Mouse (Mus musculus) gastrocnemius, adult 2 months (tissue): ENCODE measurements around the gene Rab7. TPM values are rescaled to one million over a fixed set of nuclear protein-coding genes. Genes with fewer than 3 reads are reported as not detected.
"Not testable (repeated sequence)": the region's sequence is repeated elsewhere in the genome, so short reads cannot be mapped to it uniquely, and the experiment has no call there.

Experiments used
- DNase-seq: peaks from one replicate; pipeline ENCODE4 v3.0.0; 2022
- H3K27ac ChIP-seq: fragments of 200-600 bp; 2 replicates; pipeline ENCODE4 v1.8.1; 2022; ENCODE audit warnings: mild to moderate bottlenecking
- H3K4me3 ChIP-seq: fragments of 200-600 bp; 2 replicates; pipeline ENCODE4 v1.8.1; 2022; ENCODE audit warnings: mild to moderate bottlenecking, moderate library complexity
- CTCF ChIP-seq: fragments of 200-600 bp; IDR thresholded peaks from 2 replicates; pipeline ENCODE4 v1.8.1; 2022; ENCODE audit warnings: antibody characterized with exemption, mild to moderate bottlenecking, moderate library complexity
- intact Hi-C: fragments of 180-260 bp; cut with DNase I; formaldehyde crosslinking; loops from one replicate; pipeline ENCODE4 v1.15.1; 2025
- total RNA-seq, 2 experiments: library from RNA; stranded (reverse); gene quantifications; 2 replicates each; pipeline ENCODE4 v1.2.3; 2021

Gene Rab7
- total RNA-seq, 2 experiments from 2014 or later, result 320 to 401 TPM

- TF ChIP-seq CTCF, result no peak
These were observed 31.6 kb downstream of the Rab7 start for GRCm38 (mm10) chr6:88013456-88013855.

GRCm38 (mm10) chr6:88012601-88013000 is 32.5 kb downstream of the Rab7 start:
- intact Hi-C loops, result loop anchor here (2.0 kb wide), 1 partner anchor 64 kb away; no protein-coding TSS in a partner anchor
- no peak for DNase-seq
- Histone ChIP-seq H3K4me3 (no peak overlapping the region), H3K27ac (no peak overlapping the region; the same call in 1 of the 2 replicates)
- TF ChIP-seq CTCF, result no peak

More at GRCm38 (mm10) chr6:88013456-88013855, 31.6 kb downstream of the Rab7 start:
- no peak for DNase-seq
- Histone ChIP-seq H3K27ac (peak overlapping the region; percentile 58), H3K4me3 (no peak overlapping the region)
- intact Hi-C loops, result loop anchor here (2.0 kb wide), 1 partner anchor 63 kb away; no protein-coding TSS in a partner anchor

- DNase-seq, H3K27ac ChIP-seq, H3K4me3 ChIP-seq, intact Hi-C loops: not testable (repeated sequence)
- peak; percentile 68 for TF ChIP-seq CTCF
These were observed 34.0 kb downstream of the Rab7 start for GRCm38 (mm10) chr6:88011106-88011505.

- intact Hi-C loops, result no loop called here
- no peak for DNase-seq
- Histone ChIP-seq H3K27ac (no peak overlapping the region), H3K4me3 (no peak overlapping the region)
- TF ChIP-seq CTCF, result no peak
These were observed 35.9 kb downstream of the Rab7 start for GRCm38 (mm10) chr6:88009209-88009608.

- H3K27ac ChIP-seq, DNase-seq, H3K4me3 ChIP-seq, intact Hi-C loops: not testable (repeated sequence)
These were observed 40.3 kb downstream of the Rab7 start for GRCm38 (mm10) chr6:88004773-88005172.

GRCm38 (mm10) chr6:88003439-88003838 is 41.6 kb downstream of the Rab7 start:
- DNase-seq, result no peak
- no peak for TF ChIP-seq CTCF
- intact Hi-C loops, result no loop called here
- H3K4me3 ChIP-seq, result no peak overlapping the region
- H3K27ac ChIP-seq, result no peak overlapping the region

- H3K27ac ChIP-seq, result no peak overlapping the region
- intact Hi-C loops, result loop anchor here (5.0 kb wide), 2 partner anchors 86 to 236 kb away; partner anchors contain the start of gene Hmces
- DNase-seq, result no peak
- no peak overlapping the region for H3K4me3 ChIP-seq
- TF ChIP-seq CTCF, result no peak
These were observed 46.7 kb downstream of the Rab7 start for GRCm38 (mm10) chr6:87998358-87998757.

GRCm38 (mm10) chr6:87997706-87998265 is 47.3 kb downstream of the Rab7 start:
- Histone ChIP-seq H3K27ac (no peak overlapping the region), H3K4me3 (no peak overlapping the region)
- intact Hi-C loops, result loop anchor here (5.0 kb wide), 2 partner anchors 85 to 235 kb away; partner anchors contain the start of gene Hmces
- peak; percentile 75 for DNase-seq
- peak; percentile 82 for TF ChIP-seq CTCF

- no peak overlapping the region for H3K27ac ChIP-seq
- intact Hi-C loops, result loop anchor here (5.0 kb wide), 2 partner anchors 84 to 234 kb away; partner anchors contain the start of gene Hmces
- no peak for TF ChIP-seq CTCF
- no peak for DNase-seq
- H3K4me3 ChIP-seq, result no peak overlapping the region
These were observed 48.5 kb downstream of the Rab7 start for GRCm38 (mm10) chr6:87996606-87997005.

- no peak for TF ChIP-seq CTCF
- Histone ChIP-seq H3K4me3 (no peak overlapping the region), H3K27ac (no peak overlapping the region)
- intact Hi-C loops, result loop anchor here (5.0 kb wide), 2 partner anchors 83 to 233 kb away; partner anchors contain the start of gene Hmces
- DNase-seq, result no peak
These were observed 49.6 kb downstream of the Rab7 start for GRCm38 (mm10) chr6:87995519-87995918.

- Histone ChIP-seq H3K27ac (no peak overlapping the region), H3K4me3 (no peak overlapping the region)
- no peak for TF ChIP-seq CTCF
- peak; percentile 41 for DNase-seq
- intact Hi-C loops, result loop anchor here (5.0 kb wide), 1 partner anchor 102 kb away; no protein-coding TSS in a partner anchor
These were observed 51.1 kb downstream of the Rab7 start for GRCm38 (mm10) chr6:87993790-87994571.

- H3K4me3 ChIP-seq, result no peak overlapping the region
- peak; percentile 63 for DNase-seq
- TF ChIP-seq CTCF, result no peak
- intact Hi-C loops, result loop anchor here (5.0 kb wide), 1 partner anchor 100 kb away; no protein-coding TSS in a partner anchor
- H3K27ac ChIP-seq, result no peak overlapping the region
These were observed 52.3 kb downstream of the Rab7 start for GRCm38 (mm10) chr6:87992733-87993132.

GRCm38 (mm10) chr6:87991886-87992285 is 53.2 kb downstream of the Rab7 start:
- Histone ChIP-seq H3K27ac (no peak overlapping the region), H3K4me3 (no peak overlapping the region)
- intact Hi-C loops, result loop anchor here (5.0 kb wide), 1 partner anchor 100 kb away; no protein-coding TSS in a partner anchor
- no peak for DNase-seq
- no peak for TF ChIP-seq CTCF
